Mouse (Mus musculus) CD4-positive helper T cell, adult 2 months (primary cell): Measurements from ENCODE around the gene Mgrn1.

Experiments used
- DNase-seq: peaks from one replicate; pipeline ENCODE4 v3.0.0-alpha.2; 2012; ENCODE audit warnings: low read depth, missing footprints, low spot score

Gene Mgrn1

DNA sequence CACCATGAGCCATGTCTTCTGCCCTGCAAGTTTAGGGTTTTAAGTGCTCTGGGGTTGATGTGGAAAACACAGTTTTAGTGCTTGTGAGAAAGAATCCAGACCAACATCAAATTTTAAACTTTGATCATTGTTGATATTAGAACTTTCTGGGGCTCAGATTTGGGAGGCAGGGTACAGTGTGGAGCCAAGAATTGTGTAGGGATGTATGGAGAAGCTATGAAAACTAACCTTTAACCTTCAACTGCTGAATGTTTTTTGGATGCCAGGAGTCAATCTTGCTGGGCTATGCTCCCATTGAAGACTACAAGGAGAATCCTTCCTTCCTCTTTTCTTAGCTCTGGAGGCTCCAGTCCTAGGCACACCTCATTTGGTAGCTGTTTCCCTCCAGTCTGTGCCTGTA lies 20.5 kb downstream of the Mgrn1 start:
- DNase-seq = no peak

DNA sequence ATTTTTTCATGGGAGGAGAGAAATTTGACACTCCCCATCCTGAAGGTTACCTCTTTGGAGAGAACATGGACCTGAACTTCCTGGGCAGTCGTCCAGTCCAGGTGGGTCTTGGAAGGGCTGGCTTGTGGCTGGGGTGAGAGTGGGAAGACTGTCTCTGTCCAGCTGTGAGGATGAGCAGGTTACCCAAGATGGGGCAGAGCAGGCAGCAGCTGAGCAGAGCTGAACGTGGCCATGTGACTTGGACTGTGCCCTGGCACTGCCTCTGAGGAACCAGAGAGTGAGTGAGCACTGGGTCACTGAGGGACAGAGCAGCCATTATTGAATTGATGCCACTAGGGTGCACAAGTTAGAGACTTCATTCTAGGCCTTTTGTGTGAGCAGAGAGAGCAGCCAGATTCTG lies 21.3 kb downstream of the Mgrn1 start:
- no peak for DNase-seq

DNA sequence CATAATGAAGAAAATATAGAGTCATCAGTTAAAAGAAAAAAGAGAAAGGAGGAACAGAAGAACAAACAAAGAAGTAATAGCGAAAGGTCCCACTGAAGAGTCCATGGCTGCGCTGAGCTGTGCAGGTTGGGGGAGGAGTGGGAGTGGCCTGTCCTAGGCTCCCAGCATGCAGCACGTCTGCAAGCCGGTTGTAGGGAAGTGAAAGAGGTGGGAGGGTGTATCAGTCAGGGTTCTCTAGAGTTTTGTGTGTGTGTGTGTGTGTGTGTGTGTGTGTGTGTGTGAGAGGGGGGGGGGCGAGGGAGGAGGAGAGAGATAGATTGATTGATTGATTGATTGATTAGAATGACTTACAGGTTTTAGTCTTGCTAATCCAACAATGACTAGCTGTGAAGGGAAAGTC lies 21.9 kb downstream of the Mgrn1 start:
- DNase-seq = peak; percentile 36

DNA sequence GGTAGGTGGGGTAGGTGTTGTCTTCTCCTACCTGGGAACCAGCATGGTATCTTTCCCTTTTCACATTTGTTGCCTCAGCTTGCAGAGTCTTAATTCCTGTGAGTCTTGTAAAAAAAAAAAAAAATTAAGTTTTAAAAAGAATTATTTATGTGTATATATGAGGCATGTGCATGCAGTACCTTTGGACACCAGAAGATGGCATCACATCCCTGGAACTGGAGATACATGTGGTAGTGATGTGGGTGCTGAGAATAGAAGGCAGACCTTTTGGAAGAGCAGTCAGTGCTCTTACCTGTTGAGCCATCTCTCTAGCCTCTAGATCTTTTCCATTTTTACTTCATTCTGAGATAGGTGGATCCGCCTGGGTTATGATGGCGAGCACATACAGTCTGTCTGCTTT lies 23.7 kb downstream of the Mgrn1 start:
- peak; percentile 19 for DNase-seq

DNA sequence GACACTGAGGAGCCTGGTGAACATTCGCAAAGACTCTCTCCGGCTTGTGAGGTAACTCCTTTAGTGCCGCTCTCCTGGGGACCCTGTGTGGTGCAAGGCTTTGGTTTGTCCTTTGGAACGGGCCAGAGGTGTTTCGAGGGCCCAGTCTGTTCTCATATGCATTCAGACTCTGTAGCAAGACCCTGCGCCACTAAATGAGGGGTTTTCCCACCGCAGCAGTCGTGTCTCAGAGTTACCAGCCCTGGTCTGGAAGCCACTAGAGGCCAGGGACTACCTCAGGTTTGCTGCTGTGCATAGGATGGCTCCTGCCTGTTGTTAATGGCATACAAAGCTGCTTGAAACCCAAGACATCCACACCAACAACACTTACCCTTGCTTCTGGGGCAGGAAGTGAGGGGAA lies 24.7 kb downstream of the Mgrn1 start:
- no peak for DNase-seq

DNA sequence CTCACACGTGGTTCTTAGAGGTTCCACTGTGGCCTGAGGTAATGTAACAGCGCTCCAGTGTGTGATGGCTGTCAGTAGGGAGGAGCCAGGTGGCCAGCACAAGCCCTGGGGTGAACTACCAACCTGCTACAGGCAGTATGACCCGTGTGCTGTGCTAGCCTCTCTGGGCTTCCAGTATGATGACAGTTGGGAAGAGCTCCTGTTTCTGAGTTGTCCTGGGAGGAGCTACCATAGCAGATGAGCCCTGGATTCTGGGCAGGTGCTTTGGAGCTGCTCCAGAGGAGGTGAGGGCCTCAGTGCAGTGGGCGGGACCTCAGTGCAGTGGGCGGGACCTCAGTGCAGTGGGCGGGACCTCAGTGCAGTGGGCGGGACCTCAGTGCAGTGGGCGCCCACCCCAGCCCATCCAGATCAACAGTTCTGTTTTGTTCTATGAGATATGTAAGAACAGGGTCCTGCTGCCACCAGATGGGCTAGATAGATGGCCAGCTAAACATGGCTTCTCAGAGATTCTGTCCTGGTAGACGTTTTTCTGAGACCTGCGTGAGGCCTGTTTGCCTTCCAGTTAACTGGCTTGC lies 26.1 kb downstream of the Mgrn1 start:
- DNase-seq = no peak

DNA sequence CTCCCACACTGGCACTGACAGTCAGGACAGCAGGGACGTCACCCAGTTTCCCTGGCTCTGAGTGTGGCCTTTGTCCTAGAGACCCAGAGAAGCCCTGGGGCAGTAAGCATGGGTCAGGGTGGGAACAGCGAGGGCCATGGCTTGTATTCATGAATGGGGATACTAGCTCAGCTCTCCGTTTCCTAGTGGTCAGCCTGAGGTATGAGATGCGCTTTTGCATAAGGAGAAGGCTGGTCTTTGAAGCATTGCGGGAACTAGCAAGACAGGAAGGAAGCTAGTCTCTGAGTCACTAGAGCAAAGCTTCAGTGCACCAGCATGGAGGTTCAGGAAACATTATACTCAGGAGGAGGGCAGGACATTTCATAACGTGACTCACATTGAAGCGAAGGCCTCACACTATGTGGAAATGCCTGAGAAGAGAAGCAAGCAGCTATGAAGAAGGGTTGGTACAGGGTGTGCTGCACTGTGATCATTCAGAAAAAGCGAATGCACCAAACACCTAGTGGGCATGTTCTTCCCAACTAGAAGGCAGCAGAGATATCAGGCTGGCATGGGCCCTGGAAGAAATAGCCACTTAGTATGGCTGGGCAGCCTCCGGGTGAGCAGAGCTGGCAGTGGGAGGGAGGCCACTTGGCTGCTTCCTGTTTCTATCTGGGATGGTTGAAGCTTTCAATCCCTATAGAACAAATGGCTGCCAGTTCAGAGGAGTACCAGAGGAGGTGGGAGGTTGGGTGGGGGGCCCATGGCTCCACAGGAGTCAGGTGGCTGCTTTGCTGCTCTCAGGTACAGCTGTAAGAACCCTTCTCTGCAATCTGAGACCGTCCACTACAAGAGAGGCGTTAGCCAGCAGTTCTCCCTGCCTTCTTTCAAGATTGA lies 27.1 kb downstream of the Mgrn1 start:
- peak; percentile 42 for DNase-seq

DNA sequence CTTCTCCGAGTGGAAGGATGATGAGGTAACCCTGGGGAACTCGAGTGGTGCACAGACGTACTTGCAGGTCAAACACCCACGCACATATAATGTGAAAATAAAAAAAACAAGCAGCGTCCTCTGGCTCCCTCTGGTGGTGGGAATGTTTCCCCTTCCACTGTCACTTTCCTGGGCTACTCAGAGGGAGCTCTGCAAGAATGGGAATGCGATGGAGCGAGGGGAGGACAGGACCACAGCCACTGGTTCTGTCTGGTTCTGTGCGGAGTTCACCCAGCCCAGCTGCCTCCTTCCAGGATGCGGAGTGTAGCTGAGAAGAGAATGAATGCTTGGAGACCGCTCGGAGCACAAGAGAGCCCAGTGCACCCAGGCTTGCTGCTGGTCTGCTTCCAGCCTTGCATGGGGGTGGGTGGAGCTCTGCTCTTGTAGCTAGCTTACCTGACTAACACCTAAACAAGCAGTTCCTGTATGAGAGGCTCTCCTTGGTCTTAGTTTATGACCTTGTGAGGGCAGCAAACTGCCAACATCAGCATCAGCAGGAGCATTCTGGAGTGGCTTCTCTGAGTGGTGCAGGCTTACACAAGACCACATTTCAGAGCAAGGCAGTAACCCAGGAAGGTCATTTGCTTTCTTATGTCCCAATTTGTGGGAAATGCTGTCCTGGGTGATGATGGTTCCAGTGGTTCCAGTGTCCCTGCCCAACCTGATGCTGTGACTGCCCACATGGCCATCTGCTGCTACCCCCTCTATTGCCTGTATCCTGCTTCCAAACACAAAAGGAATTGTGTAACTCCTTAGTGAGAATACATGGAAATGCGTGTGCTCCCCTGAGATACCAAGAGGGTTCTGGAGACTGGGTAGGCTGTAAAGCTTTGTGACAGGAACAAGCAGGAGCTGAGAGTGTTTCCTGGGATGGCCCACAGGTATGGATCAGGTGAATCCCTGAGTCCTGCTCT lies 28.0 kb downstream of the Mgrn1 start:
- peak; percentile 85 for DNase-seq

DNA sequence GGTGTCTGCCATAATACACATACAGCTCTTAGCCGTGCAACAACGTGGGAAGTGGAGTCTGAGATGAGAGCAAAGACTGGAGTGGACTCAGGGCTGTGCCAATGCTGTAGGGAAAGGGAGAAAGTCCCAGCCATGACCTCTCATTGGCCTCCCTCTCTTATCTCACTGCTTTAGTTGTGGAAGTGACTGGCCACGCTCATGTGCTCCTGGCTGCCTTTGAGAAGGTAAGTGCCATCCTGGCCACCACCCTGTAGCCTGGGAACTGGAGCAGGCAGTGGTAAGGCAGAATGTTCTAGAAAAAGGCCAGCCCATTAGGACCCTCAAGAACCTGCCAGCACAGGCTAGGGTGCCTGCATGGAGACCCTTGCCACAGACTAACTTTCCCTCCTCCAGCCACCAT lies 29.9 kb downstream of the Mgrn1 start:
- no peak for DNase-seq

DNA sequence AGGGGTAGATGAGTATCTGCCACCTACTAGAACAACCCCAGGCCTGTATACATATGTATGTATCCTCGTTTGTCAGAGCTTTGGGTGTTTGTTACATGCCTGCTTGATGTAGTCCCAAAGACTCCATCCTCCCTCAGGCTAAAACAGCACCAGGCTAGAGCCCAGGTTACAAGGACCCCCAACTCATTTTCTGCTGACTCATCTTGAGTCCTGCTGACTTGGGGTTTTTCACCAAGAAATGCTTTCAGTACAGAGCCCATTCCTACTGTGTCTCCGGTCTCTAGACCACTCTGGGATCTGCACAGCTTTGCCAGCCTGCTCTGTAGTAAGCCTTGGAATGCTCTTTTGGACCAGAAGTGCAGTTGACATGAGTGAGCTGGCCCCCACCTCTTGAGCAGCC lies 30.6 kb downstream of the Mgrn1 start:
- DNase-seq = no peak

DNA sequence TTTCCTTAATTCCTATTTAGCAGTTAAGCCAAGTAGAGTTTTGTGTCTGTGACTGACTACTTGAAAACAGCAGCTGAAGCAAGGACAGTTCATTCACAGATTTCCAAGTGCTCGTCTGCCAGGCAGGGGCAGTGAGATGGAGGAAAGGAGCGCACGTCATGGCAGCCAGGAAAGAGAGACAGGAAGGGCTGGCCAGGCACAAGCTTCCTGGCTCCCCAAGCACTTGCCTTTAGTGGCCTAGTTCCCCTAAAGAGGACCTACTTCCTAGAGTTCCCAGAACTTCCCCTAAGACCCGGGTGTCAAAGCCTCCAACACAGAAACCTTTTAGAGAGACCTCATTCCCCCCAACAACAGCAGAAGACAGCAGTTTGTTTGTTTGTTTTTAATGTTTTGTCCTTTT lies 34.5 kb downstream of the Mgrn1 start:
- no peak for DNase-seq

DNA sequence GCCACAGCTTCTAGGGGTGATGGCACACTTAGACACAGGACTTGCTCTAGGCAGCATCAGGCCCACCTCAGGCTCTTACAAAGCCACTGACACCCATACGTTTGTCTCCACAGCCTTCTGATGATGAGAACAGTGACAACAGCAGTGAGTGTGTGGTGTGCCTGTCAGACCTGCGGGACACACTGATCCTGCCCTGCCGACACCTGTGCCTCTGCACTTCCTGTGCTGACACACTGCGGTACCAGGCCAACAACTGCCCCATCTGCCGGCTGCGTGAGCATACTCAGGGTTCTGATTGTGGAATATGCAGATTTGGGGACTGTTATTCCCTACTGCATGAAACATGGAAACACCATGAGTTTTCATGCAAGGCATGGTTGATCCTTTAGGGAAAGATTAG lies 36.4 kb downstream of the Mgrn1 start:
- no peak for DNase-seq

DNA sequence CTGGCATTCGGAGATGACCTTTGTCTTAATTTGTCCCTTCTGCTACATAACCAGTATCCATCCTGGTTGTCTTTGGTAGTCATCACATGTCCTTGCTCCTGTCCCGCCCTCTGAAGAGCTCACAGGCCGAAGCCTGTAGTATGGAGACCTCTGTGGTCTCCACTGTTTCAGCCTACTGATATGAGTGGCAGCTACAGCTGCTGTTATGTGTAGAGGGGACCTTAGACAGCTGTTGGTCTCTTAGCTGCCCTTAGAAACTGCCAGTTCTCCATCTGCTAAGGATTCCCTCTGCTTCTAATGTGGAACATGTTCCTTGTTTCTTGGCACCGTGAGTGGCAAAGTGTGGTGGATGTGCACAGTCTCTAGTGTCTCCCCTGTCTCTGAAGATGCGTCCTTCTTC lies 37.9 kb downstream of the Mgrn1 start:
- DNase-seq = no peak

DNA sequence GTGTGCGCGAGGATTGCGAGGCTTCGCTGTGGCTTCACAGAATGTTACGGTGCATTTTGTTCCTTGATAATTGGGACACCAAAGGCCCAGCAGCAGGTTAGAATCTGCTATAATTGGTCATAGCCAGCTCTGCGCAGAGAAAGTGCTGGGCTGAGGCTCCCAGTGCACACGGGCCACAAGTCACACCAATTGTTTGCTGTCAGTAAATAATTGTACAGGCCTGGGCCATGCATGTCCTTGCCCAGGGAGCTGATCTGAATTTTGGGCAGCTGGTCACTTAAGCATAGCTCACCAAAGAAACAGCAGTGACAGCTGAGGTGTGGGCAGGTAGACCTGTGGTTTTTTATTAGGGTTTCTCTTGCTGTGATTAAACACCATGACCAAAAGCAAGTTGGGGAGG lies 41.9 kb downstream of the Mgrn1 start:
- no peak for DNase-seq

DNA sequence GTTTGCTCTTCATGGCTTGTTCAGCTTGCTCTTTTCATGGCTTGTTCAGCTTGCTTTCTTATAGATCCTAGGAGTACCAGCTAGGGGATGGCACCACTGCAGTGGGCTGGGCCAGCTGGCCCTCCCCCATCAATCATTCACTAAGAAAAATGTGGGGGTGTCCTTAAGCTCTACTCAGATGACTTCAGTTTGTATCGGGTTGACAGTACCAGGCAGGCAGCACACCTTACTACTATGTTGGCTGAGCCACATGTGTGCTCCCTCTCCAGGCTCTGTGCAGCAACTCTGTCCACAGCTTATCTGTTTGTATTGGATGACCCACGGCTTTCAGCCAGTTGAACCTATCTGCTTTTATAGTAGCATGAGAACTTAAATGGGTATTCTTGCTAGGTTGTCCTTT lies 42.4 kb downstream of the Mgrn1 start:
- DNase-seq = no peak

DNA sequence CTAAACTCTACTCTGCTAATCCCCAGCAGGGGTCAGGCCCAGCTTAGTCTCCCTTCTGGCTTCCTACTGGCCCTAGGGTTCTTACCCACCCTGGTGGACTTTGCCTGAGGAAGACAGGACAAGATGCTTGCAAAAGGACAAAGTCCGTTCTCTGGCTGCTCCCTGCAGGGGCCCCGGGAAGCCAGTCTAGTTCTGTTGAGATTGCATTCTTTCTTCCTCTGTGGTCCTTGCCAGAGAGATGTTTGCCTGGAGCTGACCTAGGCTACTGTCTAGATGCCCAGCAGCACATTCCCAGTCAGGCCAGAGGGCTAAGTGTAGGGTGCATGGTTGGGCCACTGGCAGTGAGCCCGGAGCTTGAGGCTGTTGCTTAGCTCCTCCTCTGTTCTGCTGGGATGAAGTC lies 46.4 kb downstream of the Mgrn1 start:
- DNase-seq = no peak

DNA sequence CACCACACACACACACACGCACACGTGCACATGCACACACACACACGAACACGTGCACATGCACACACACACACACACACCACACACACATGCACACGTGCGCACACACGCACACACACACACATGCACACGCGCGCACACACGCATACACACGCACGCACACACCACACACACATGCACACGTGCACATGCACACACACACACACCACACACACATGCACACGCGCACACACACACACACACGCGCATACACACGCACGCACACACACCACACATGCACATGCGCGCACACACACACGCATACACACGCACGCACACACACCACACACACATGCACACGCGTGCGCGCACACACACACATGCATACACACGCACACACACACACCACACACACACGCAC lies 49.4 kb downstream of the Mgrn1 start:
- no peak for DNase-seq

DNA sequence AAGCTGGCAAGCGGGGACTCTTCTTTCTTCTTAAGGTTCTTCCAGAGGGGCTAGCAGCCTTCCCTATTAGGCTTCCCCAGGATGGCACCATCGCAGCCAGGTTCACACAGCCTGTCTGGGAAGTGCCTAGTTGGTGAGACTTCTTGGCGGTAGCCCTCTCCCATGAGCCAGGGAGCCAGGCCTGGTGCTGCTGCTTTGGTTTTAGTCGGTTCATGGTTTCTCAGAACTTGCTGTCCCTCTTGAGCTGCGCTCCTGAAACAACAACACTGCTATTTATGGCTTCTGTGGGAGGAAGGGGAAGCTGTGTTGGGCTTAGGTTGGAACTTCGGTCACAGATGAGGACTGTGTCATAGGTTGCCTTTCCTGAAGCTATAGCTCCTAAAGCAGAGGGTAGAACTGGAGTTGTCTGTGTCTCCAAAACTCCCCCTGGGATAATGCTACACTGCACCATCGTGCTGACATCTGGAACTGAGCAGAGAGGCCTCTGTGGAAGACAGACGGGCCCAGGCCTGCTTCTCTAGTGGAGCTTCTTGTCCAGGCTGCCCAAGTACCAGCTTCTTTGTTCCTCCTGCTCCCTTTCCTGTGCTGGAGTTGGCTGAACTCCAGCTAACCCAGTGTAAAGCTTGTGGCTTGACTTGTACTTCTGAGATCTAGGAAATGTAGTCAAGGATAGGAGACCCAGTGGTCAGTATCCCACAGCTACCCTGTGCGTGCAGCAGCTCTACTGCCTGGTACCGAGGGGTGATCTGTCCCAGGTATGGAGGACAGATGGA lies 50.1 kb downstream of the Mgrn1 start:
- DNase-seq = no peak

DNA sequence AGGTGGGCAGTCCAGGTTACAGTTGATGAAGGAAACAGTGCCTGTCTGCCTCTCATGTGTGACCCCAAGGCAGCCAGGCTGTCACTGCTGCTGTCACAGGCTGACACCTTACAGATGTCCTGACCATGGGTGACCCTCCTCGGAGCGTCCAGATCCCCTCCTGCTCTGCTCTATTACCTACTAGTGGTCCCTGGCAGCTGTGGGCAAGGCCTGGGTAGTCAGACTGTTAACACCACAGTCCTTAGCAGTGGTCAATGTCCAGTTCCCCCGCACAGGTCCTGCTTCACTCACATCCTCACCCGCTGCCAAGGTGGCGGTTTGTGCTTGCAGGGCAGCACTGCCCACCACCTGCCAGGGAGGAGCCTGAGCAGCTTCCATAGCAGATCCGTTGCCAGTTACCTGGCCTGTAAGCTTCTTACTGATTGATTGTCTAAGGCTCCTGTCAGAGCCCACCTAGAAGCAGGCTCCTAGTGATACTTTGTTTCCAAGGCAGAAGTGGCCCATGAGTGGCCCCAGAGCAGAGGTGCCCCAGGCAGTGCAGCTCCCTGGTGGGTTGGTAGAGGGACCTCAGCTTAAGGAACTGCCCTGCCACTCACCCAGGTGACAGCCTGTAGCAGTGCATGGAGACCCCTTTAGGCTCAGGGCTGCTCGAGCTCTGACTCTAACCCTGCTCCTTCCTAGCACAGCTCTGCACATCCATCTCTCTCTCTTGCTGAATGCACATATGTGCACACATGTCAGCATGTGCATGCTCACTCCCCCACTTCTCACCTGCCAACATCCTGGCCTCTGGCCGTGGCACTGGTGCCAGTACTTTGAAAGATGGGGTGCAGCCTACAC lies 51.5 kb downstream of the Mgrn1 start:
- no peak for DNase-seq

DNA sequence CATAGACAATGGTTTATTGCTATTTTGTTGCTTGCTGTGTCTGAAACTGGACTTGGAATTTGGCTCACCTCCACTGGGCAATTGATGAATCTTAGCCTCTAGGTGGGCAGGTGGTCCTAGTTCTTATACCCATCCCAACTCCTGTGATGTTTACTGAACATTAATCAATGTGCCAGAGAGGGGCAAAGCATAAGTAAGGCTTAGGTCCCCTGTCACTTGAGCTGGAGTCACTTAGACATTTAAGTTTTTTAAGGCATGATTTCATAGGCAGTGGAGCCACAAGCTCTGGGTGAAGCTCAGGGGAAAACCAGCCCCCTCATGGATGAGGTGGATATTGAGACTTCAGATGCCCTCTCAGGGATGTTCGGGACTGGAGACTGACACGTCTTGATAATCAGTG lies 52.4 kb downstream of the Mgrn1 start, which contains the start of gene Nudt16l1:
Gene Nudt16l1 (plus strand): TSS at position 301 of the 400 bp plus-strand sequence.
- no peak for DNase-seq

DNA sequence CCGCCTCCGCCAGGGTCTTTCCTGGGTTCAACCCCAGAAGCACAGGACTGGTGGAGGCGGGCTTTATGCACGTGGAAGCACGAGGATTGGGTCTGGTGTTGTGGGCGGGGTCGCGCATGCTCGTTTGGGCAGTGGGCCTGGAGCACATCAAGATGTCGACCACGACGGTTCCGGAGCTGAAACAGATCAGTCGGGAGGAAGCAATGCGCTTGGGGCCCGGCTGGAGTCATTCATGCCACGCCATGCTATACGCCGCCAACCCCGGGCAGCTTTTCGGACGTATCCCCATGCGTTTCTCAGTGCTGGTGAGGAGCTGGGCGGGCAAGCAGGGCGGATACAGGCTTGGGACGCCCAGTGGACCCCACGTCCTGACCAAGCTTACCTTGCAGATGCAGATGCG lies 52.9 kb downstream of the Mgrn1 start:
- DNase-seq = peak; percentile 96
